Mouse (Mus musculus) bone marrow macrophage, adult 2 months (primary cell): Measurements from ENCODE around the gene Emilin2.

ENCODE experiments used
- CTCF ChIP-seq: IDR thresholded peaks from 2 replicates; pipeline ENCODE4 v1.5.1; 2012; ENCODE audit warnings: low read depth, mild to moderate bottlenecking, low read length, moderate library complexity
- POLR2A ChIP-seq: IDR thresholded peaks from 2 replicates; pipeline ENCODE4 v1.6.1; 2012; ENCODE audit warnings: mild to moderate bottlenecking, low read depth, low read length, borderline replicate concordance

DNA sequence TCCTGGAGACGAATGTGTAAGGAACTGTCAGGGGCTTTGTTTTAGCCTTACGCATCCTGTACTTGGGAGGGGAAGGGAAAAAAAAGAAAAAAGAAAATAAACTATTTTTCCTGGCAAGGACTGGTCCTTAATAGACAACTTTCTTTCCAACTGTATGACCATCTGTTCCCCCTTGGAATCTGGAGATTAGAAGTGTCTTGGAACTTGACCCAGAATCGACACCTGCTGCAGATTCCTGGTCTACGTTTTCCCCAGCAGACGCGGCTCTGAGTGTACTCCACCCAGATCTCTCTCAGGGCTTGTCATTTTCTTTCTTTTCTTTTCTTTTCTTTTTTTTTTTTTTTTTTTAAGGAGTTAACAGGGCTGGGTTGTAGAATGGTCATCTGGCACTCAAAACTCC is 8.3 kb downstream of the Emilin2 start:
- no peak for TF ChIP-seq CTCF
- TF ChIP-seq POLR2A = no peak
